Mouse (Mus musculus) frontal cortex, adult (tissue): Measurements from ENCODE around the gene Gnl1.
"Not testable (repeated sequence)": the region's sequence is repeated elsewhere in the genome, so short reads cannot be mapped to it uniquely, and the experiment has no call there.

Experiments used
- ATAC-seq: cut with Nextera tagmentation; 2 replicates; pipeline ENCODE4 v1.9.2; 2017; ENCODE audit warnings: mild to moderate bottlenecking, moderate library complexity, mixed read lengths; ENCODE audit not compliant: low TSS enrichment

Gene Gnl1

DNA sequence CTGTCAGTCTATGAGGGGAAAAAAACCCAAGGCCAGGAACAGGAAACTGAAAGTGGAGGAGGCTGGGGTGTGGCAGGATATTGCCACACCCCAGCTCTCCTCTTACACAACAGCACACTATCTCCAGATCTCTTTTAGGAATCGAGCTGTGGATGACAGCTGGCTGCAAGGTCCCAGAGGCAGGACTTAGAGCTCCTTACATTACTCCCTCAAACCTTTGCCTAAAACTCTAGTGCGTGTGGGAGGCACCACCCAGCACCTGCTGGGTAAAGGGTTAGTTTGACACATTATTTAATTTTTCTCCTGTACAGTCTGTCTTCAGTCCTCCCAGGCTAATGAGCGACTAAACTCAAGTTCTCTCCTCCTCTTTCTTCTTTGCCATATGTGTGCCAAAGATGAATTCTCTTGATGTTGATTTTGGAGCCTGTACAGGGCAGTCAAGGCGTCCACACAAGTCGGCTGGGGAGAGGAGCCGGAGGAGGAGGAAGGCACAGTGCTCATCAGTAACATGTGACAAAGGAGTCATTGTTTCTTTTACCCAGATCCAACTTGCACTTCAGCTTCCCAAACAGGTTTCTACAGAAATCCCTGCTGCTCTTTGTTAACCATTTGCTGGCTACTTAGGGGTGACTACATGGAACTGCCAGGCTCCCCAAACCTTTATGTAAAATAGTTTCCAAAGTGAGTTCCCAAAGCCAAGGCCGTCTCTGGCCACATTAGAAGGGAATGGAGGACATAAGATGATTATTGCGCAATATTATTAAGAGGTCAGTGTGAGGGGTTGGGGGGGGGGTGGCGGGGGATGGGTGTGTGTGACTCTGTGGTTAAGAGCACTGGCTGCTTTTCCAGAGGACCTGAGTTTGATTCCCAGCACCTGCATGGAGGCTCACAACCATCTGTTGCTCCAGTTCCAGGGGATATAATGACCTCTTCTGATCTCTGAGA is 44.3 kb downstream of the Gnl1 start:
- ATAC-seq: peak; percentile 74

DNA sequence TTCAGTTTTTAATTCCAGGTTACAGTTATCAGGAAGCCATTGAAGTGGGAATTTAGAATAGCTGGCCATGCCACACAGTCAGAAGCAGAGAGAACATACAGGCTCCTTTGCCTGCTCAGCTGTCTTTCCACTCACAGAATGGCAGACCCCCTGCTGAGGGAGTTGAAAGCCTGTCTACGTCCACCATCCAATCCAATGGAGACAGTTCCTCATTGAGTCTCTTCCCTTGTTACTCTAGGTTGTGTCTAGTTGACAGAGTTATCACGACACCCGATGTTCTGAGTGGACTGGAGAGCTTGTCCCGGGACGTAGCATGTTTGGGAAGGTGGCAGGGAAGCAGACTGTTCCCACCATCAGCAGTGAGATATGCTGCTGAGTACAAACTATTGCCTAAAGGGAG is 45.5 kb downstream of the Gnl1 start:
- no peak for ATAC-seq

- ATAC-seq: peak; percentile 44
These were observed 46.2 kb downstream of the Gnl1 start for GRCm38 (mm10) chr17:36025901-36026300.

DNA sequence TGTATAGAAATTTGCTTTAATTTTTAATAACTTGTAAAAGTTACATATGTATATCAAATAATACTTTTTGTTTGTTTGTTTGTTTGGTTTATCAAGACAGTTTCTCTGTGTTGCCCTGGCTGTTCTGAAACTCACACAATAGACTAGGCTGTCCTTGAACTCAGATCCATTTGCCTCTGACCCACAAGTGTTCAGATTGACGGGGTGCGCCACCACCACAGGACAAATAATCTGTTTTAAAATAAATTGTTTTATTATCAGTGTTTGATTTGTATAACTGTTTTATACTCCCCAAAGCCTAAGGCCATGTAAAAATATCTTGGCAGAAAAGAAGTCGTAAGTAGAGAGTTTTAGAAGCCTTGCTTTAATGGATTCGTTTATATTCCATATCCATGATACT is 48.0 kb downstream of the Gnl1 start:
- no peak for ATAC-seq

DNA sequence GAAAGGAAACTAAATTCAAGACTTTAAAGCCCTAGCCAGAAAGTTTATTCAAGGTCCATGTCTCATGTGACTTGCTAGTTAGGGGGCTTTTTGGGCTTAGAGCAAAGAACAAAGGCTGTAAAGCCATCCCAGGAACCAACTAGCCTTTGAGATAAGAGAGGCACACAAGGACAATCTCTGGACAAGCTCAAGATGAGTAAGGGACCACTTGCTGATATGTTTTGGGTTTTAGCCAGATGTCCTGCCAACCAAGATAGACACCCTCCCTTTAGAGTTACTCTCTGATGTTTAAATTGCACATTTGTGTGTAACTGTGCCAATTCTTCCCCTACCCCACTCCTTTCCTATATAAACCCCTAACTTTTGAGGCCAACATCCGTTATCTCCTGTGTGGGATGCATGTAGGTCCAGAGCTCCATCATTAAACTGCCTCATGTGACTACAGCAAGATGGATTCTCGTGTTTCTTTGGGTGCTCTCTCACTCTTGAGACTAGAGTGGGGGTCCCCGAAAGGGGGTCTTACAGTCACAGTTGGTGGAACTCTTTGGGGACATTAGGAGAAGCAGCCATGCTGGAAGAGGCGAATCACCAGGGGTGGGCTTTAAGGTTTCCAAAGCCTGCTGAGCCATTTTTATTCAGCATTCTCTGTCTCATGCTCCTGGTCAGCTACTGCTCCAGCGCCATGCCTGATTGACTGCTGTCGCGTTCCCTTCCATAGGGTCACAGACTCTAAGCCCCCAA is 49.4 kb downstream of the Gnl1 start:
- no peak for ATAC-seq

GRCm38 (mm10) chr17:36030046-36030702 is 50.5 kb downstream of the Gnl1 start:
- ATAC-seq: not testable (repeated sequence)

DNA sequence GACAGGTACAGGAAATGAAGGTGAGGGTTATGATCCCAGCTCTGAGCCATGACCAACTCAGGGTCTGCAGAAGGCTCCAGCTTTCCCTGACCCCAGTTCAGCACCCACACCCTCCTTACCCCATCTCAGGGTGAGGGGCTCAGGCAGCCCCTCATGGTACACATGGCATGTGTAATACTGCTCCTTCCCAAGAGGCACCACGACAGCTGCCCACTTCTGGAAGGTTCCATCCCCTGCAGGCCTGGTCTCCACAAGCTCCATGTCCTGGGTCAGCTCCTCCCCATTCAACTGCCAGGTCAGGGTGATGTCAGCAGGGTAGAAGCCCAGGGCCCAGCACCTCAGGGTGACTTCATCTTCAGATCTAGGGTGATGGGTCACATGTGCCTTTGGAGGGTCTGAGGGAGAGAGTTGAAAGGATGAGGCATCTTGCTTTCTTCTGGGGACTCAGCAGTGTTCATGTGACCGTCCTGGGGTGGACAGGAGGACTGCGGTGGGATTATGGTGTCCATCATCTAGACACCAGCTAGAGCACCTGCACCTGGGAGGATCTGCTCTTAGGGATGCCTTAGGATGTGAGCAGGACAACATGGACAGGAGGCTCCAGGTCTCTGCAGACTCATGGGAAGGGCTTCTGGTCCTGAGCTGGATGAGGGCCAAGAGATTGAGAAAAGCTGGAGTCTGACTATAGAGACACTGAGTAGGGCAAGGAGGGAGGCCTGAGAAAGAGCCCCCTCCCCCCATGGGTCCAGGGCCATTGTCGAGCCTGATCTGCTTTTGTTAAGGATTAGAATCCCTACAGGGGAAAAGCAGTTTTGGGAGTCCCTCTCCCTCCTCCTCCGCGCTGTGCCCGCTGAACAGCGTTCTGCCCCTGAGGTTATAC is 51.3 kb downstream of the Gnl1 start:
- not testable (repeated sequence) for ATAC-seq

GRCm38 (mm10) chr17:36031583-36032331 is 52.1 kb downstream of the Gnl1 start:
- ATAC-seq: peak; percentile 78

GRCm38 (mm10) chr17:36032351-36032875 is 52.8 kb downstream of the Gnl1 start, which contains the start of gene H2-T23:
H2-T23 (minus strand) TSS chr17:36032855.
- peak; percentile 80 for ATAC-seq

DNA sequence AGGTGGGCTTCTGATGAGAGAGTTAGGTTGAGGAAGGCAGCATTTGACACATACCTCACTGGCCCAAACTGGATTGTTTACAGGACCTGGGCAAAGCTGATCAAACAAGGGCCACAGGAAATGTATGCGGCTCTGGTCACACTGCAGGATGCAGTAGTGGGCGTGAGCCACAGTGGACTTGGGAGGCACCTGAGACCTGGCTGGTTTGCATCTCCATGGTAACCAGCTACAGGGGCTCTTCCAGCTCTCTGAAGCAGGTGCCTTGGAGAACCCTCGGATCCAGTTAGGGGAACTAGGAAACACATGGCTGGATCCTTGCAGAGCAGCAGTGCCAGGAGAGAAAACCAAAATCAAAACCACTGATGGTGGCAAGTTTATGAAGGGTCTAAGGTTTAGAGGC is 54.9 kb downstream of the Gnl1 start:
- ATAC-seq: not testable (repeated sequence)

GRCm38 (mm10) chr17:36035010-36035638 is 55.5 kb downstream of the Gnl1 start:
- ATAC-seq: peak; percentile 48

- not testable (repeated sequence) for ATAC-seq
These were observed 56.5 kb downstream of the Gnl1 start for GRCm38 (mm10) chr17:36036126-36036525.
